Mouse (Mus musculus): ENCODE measurements around the gene Dhrs3.

GRCm38 (mm10) chr4:144906001-144906889, 13.6 kb downstream of the Dhrs3 start:
- TF ChIP-seq EP300 (IDR thresholded peaks at IDR 0.05; ENCODE audit: low read depth) (no peak), CTCF (IDR thresholded peaks at IDR 0.05; ENCODE audit: low read depth) (no peak)
